In genomic region chr15:103552096-103552690, GRCm38 (mm10) we compare ENCODE assay signal across 8 mouse cellular contexts. TPM values are rescaled to one million over a fixed set of nuclear protein-coding genes. Genes with fewer than 3 reads are reported as not detected.
DNase-seq lines count a peak whose midpoint lies in the region; ATAC-seq and TF ChIP-seq lines count a peak whose summit lies in the region.

No protein-coding gene starts in this region.

- H3K4me2 ChIP-seq in liver, postnatal 0 days (ENCODE audit: low read depth, low read length), result no peak overlapping the region

- intact Hi-C loops in heart, postnatal 14 days (cut with DNase I), result no loop called here

- no peaks in the 10 kb centered on the region; the same call in 1 of the 2 replicates for H3K27me3 ChIP-seq in liver, postnatal 0 days (ENCODE audit: insufficient read depth, low read length)

- no peak overlapping the region for H3K9ac ChIP-seq in liver, postnatal 0 days (replicated peaks)

- TF ChIP-seq EP300 in liver, postnatal 0 days (IDR thresholded peaks at IDR 0.05; ENCODE audit: low read depth), result no peak

- H3K27ac ChIP-seq in liver, postnatal 0 days (ENCODE audit: low read depth), result no peak overlapping the region

- H3K4me3 ChIP-seq in liver, postnatal 0 days (ENCODE audit: low read depth, low read length), result no peak overlapping the region

- no peaks in the 10 kb centered on the region for H3K9me3 ChIP-seq in liver, postnatal 0 days (ENCODE audit: low read length)

- H3K4me1 ChIP-seq in liver, postnatal 0 days (ENCODE audit: insufficient read depth), result no peaks in the 10 kb centered on the region

- 41% methylated on average over 3 of the region's 3 CpGs for WGBS in liver, postnatal 0 days (ENCODE audit: insufficient replicate concordance)

- peak; percentile 84 for TF ChIP-seq CTCF in liver, postnatal 0 days (IDR thresholded peaks at IDR 0.05; ENCODE audit: low read depth)

- DNase-seq in cerebellum, adult 18-20 months, result peak; percentile 45 to 64
- no peak for DNase-seq in cerebellum, adult 11-12 months
- peak; percentile 53 for DNase-seq in ovary, postnatal 14 days (ENCODE audit: low spot score)
- DNase-seq in ovary, adult 18-20 months (ENCODE audit: low spot score), result no peak
- peak; percentile 59 for DNase-seq in cerebellum, adult 9-10 months
- DNase-seq in heart, postnatal 14 days, result peak; percentile 11 to 72
- peak; percentile 39 for DNase-seq in liver, postnatal 0 days
- peak; percentile 28 for DNase-seq in skeletal muscle tissue, adult 2 months (ENCODE audit: low read depth, low spot score)

- H3K36me3 ChIP-seq in liver, postnatal 0 days (replicated peaks; ENCODE audit: insufficient read depth, low read length), result no peaks in the 10 kb centered on the region

- no peak for ATAC-seq in liver, postnatal 0 days

RNA-seq across cellular contexts. Expression of gene Glycam1, which starts 12.7 kb away (rescaled TPM):
- not detected for total RNA-seq in heart, postnatal 14 days (2021)
- not detected in 2 replicates for polyA plus RNA-seq in liver, postnatal 0 days (2015; fragmentation: Nextera tagmentation; extraction: Ambion mirVana)

RNA-seq across cellular contexts. Expression of gene Ppp1r1a, which starts 14.4 kb away (rescaled TPM):
- total RNA-seq in heart, postnatal 14 days (2021), result 10 to 100 TPM in 1 of 2 experiments, 1 to 10 TPM in 1; 9.6 to 10.8 TPM
- polyA plus RNA-seq in liver, postnatal 0 days (2015; fragmentation: Nextera tagmentation; extraction: Ambion mirVana), result 3.5 and 4.4 TPM in 2 replicates

RNA-seq across cellular contexts. Expression of gene Pde1b, which starts 49.4 kb away (rescaled TPM):
- total RNA-seq in heart, postnatal 14 days (2021), result 1 to 10 TPM; 2.0 TPM
- 0.24 and 0.62 TPM in 2 replicates for polyA plus RNA-seq in liver, postnatal 0 days (2015; fragmentation: Nextera tagmentation; extraction: Ambion mirVana)

Comparison
In these comparisons a context has a peak if more than half of its experiments do, and no peak if none do; other contexts are left out.
1. DNase-seq: peak in cerebellum, adult 18-20 months (2 of 2), ovary, postnatal 14 days (single experiment), cerebellum, adult 9-10 months (single experiment), heart, postnatal 14 days (2 of 2), liver, postnatal 0 days (single experiment) and skeletal muscle tissue, adult 2 months (single experiment); none in cerebellum, adult 11-12 months (single experiment) and ovary, adult 18-20 months (single experiment).